Mouse (Mus musculus): ENCODE data around the gene Pank3. TPM values are rescaled to one million over a fixed set of nuclear protein-coding genes. Genes with fewer than 3 reads are reported as not detected.
"Not testable (repeated sequence)": the region's sequence is repeated elsewhere in the genome, so short reads cannot be mapped to it uniquely, and the experiment has no call there.

The Pank3 gene
- polyA plus RNA-seq, 1 experiment = 5.5 TPM

GRCm38 (mm10) chr11:35838345-35839338, 69.4 kb downstream of the Pank3 start:
- H3K4me1 ChIP-seq (ENCODE audit: control insufficient read depth, insufficient read depth, low read length) = no peaks in the 10 kb centered on the region; the same call in 1 of the 2 replicates
- TF ChIP-seq POLR2A (IDR thresholded peaks at IDR 0.05; ENCODE audit: borderline replicate concordance, control insufficient read depth, low read depth, low read length) = peak; percentile 35; the same call in 1 of the 2 replicates
- no peak for TF ChIP-seq CTCF (IDR thresholded peaks at IDR 0.05; ENCODE audit: control insufficient read depth, insufficient read depth, low read length)
- peak overlapping the region; percentile 48 for H3K4me3 ChIP-seq (replicated peaks; ENCODE audit: control insufficient read depth, low read depth, low read length)
- WGBS = 5% methylated on average over 28 of the region's 28 CpGs
- no peak overlapping the region for H3K27ac ChIP-seq (ENCODE audit: control insufficient read depth, insufficient read depth, low read depth, low read length, poor library complexity)

GRCm38 (mm10) chr11:35840282-35840681, 71.0 kb downstream of the Pank3 start:
- H3K4me3 ChIP-seq (replicated peaks; ENCODE audit: control insufficient read depth, low read depth, low read length) = no peak overlapping the region
- 71% methylated on average over 7 of the region's 7 CpGs for WGBS
- TF ChIP-seq CTCF (IDR thresholded peaks at IDR 0.05; ENCODE audit: control insufficient read depth, insufficient read depth, low read length) (peak; percentile 41), POLR2A (IDR thresholded peaks at IDR 0.05; ENCODE audit: borderline replicate concordance, control insufficient read depth, low read depth, low read length) (no peak)
- H3K4me1 ChIP-seq (ENCODE audit: control insufficient read depth, insufficient read depth, low read length) = no peaks in the 10 kb centered on the region
- no peak overlapping the region for H3K27ac ChIP-seq (ENCODE audit: control insufficient read depth, insufficient read depth, low read depth, low read length, poor library complexity)

GRCm38 (mm10) chr11:35840806-35841205, 71.5 kb downstream of the Pank3 start:
- WGBS = 85% methylated on average over 4 of the region's 4 CpGs
- not testable (repeated sequence) for H3K27ac ChIP-seq (ENCODE audit: control insufficient read depth, insufficient read depth, low read depth, low read length, poor library complexity); H3K4me3 ChIP-seq (replicated peaks; ENCODE audit: control insufficient read depth, low read depth, low read length); H3K4me1 ChIP-seq (ENCODE audit: control insufficient read depth, insufficient read depth, low read length)

Other genes starting within 250 kb of the Pank3 start
- gene Fbll1, start 29.4 kb downstream of the Pank3 start, polyA plus RNA-seq (2011; ENCODE audit: insufficient read depth, insufficient read length, low replicate concordance, missing spikeins) = not detected in 2 replicates
- gene Rars, start 65.0 kb downstream of the Pank3 start, polyA plus RNA-seq (2011; ENCODE audit: insufficient read depth, insufficient read length, low replicate concordance, missing spikeins) = 24.3 and 44.1 TPM in 2 replicates
- 0.77 TPM in 1 of 2 replicates, not detected in the other for gene Wwc1, start 211.0 kb downstream of the Pank3 start, polyA plus RNA-seq (2011; ENCODE audit: insufficient read depth, insufficient read length, low replicate concordance, missing spikeins)

Data from bone marrow, adult 2 months (tissue).